Mouse (Mus musculus) adrenal gland, postnatal 10 days (tissue): ENCODE measurements around the gene Bcat2. TPM values are rescaled to one million over a fixed set of nuclear protein-coding genes. Genes with fewer than 3 reads are reported as not detected.
A peak's percentile ranks its signal among the peaks of the same experiment; 100 is the strongest.
"Not testable (repeated sequence)": the region's sequence is repeated elsewhere in the genome, so short reads cannot be mapped to it uniquely, and the experiment has no call there.

Source experiments
- DNase-seq: peaks from one replicate; pipeline ENCODE4 v3.0.0; 2021; ENCODE audit warnings: mixed read lengths
- long read RNA-seq, 2 experiments: library from polyadenylated mRNA; stranded (forward); transcript quantifications; one replicate each; pipeline ENCODE4 v2.0.0; 2021
- total RNA-seq, 2 experiments: library from RNA; stranded (reverse); gene quantifications; 2 replicates each; pipeline ENCODE4 v1.2.3; 2021

The Bcat2 gene
- total RNA-seq: 100 to 1,000 TPM; 114 to 118 TPM
- long read RNA-seq, experiment 1, transcript Bcat2-201 (11 exons, 1,772 nt): major isoform, 99 of 122 reads
- long read RNA-seq, experiment 1, partial matches to known transcripts: 14 of 122 reads
- long read RNA-seq, experiment 1, other reads (novel, unspliced or antisense): 9 of 122 reads
- long read RNA-seq, experiment 2, transcript Bcat2-201 (11 exons, 1,772 nt): major isoform, 41 of 57 reads
- long read RNA-seq, experiment 2, partial matches to known transcripts: 12 of 57 reads
- long read RNA-seq, experiment 2, other reads (novel, unspliced or antisense): 3 of 57 reads

DNA sequence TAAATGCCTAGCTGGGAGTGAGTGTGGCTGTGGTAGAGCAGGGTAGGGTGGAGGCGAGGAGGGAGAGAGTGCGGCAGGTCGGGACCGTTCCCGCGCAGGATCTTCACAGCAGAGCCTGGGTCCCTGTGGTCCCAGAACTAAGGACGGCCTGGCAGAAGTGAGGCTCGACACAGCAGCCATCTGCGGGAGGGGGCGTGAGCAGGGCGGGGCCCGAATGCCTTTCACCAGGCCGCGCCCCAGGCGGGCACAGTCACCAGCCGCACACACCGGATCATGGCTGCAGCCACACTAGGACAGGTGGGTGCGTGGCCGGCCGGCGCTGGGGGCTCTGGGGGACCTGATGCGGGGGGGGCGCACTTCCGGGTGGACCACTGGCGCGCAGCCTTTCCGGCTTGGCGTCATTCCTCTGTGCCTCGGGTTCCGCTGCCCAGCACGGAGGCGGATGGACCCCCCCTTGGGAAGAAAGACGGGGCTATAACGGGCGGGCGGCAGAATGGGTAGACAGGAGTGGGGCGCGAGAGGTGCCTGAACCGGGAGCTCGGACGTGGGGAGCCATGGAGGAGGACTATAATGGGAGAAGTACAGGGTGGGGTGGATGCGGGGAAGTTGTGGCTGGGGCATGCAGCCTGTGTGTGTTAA is at the start of gene Bcat2:
TSS of gene Bcat2 (plus strand) at position 51 of the 639 bp plus-strand sequence.
- peak; percentile 87 for DNase-seq

DNA sequence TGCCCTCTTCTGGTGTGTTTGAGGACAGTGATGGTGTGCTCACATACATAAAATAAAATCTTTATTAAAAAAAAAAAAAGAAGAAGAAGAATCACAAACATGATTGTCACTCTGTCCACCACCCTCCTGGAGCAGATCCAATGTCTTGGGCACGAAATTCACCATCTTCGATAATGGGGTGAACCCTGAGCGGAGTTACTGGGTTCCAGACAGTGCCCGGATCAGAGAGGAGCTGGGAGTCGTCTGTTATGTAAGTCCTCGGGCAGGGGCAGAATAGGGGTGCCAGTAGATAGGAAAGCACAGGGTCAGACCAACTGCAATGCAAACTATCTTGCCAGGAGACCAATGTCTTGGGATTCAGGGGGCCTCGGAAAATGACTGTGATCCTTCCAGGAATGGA is 49.3 kb upstream of the Bcat2 start:
- DNase-seq: no peak

DNA sequence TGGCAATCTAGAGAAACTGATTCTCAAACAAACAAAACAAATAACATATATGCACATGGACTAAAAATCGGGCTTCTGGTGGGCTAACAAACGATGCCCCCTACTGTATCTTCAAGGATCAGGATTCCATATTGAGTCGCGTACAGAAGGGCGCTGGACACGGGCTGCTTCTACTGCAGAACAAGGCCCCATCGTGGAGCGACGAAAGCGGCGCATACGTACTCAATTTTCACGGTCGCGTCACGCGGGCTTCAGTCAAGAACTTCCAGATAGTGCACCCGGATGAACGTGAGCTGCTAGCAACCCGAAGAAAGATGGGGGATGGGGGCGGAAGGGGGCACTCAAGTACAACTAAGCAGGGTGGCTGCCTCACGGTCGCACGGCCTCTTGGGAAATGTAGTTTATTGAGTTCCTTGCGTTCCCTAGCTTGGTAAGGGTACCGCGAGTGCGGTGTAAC is 48.2 kb upstream of the Bcat2 start:
- peak; percentile 88 for DNase-seq

DNA sequence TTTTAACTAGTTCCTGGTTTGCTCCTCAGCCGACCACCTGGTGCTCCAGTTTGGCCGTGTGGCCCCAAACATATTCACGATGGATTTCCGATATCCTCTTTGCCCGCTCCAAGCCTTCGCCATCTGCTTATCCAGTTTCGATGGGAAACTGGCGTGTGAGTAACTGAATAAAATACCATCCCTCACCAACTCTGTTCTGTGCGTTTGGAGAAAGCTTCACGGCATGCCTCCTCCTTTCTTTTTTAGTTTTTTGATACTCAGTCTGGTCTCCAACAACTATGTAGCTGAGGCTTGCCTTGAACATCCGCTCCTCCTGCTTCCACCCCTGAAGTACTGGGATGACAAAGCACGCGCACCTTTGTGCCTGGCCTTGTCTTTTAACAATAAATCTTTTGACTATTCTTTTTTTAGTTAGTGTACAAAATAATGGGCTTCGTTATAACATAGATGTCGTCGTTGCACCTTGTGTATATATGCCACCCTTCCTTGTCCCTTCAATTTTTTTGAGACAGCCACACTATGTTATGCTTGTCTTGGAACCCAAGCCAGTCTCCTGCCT is 47.7 kb upstream of the Bcat2 start:
- DNase-seq: no peak

DNA sequence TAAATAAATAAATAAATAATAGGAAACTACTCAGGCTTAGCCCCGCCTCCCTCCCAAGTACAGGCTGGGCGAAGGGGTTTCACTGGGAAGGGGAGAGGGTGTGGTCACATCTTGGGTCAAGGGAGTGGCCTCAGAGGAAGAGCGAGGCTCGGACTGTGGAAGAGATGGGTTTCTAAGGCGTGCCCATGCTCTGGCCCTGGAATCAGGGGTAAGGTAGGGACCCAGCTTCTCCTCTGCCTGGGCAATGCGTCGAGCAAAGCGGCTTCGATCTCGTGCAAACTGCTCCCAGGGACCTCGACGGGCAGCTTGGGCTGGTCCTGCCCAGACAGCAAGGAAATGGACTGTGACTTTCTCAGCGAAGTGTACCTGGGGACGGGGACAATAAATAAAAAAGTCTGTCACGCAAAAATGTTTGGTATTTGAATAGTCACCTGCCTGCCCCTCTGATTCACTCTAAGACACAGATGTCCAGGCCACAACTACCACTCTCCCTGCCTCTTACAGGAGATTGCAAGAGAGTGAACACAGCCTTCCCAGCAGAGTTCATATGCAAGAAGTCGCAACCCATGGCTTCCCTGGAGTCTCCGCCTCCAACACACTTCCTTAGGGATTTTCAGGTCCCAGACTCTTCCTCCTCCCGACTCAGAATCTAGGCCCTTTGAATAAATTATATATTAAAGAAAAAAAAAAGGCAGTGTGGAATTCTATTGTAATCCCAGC is 46.8 kb upstream of the Bcat2 start:
- no peak for DNase-seq

DNA sequence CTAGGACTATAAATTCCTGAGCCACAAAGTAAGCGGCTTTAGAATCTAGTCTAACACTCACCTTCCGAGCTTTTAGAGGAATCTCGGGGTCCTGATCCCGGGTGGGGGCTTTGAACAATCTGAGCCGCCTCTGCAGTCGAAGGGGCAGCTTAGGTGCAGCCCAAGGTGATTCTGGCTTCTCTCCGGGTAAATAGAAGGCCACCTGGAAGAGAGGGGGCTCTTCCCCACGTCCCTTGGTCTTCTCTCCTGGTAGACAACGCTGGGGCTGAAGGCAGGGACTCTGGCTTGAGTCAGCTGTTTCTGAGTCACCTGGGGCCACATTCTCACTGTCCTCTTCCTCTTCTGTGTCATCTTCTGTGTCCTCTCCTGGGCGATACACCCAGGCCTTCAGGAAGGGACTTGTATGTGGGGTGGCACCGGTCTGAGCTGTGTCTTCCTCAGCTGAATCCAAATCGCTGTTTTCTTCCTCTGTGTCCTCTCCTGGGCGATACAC is 46.2 kb upstream of the Bcat2 start:
- no peak for DNase-seq

DNA sequence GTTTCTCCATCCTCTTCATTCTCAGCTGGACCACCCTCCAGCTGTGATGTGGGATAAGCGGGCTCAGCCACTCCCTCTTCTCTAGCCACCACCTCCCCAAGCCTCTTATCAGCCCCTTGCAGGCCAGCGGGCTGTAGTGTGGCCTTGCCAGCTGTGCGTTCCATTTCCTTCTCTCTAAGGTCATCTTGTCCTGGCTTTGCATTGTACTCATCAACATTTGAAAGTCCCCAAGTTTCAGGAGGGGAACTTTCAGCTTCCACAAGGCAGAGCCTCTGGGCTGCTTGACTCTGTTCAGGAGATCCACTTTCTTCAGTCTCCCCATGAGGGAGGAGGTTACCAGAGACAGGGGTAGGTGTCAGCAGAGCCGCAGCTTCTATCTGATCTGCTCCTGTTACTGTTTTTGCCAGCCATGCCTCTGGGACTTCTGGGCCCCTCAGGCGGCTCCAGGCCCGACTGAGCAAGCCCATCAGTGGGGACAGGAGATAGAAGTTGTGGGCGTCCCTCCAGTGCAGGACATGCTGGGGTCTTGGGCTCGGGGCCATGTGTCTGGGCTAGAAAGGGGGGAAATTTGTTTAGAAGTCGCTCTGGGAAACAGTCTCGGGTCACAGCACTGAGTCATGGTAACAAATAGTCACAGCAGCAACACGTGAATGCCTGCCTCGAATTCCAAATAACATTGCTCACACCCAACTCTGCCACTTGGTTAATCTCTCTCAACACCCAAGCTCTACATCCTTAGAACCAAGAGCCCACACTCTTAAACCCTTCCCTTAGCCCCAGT is 44.9 kb upstream of the Bcat2 start:
- peak; percentile 38 for DNase-seq

DNA sequence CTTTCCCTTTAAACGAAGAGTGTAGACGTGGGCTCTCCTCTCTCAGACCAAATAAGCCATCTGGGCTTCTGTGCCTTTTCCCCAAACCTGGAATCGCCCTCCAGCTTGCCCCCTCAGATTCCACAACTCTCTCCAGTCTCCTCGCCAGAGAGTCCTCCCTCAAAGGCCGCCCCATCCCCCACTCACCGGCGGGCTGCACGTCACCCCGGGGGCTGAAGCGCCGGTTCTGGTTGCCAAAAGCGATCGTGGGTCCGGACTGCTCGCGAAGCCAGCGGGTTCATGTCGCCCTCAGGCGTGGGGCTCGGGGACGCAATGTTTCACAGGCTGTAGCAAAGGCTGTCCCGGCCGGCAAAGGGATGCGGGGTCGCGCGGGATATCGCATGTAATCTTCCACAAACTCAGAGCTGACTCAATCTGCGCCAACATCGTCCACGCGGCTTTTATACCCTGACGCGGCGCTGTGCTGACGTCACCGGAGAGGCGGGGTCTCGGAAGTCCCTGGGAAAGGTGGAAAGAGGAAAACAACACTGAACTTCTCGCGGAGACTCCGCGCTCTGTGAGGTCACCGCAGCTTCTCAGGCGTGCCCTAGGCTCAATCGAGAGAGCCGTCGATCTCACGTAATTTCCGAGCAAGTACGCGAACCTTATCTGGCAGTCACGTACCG is 44.0 kb upstream of the Bcat2 start, which contains the start of the genes Ppp1r15a and Plekha4:
TSS of gene Ppp1r15a (minus strand) at position 460 of the 665 bp plus-strand sequence.
TSS of gene Plekha4 (plus strand) at position 522 of the 665 bp plus-strand sequence.
- peak; percentile 97 for DNase-seq

DNA sequence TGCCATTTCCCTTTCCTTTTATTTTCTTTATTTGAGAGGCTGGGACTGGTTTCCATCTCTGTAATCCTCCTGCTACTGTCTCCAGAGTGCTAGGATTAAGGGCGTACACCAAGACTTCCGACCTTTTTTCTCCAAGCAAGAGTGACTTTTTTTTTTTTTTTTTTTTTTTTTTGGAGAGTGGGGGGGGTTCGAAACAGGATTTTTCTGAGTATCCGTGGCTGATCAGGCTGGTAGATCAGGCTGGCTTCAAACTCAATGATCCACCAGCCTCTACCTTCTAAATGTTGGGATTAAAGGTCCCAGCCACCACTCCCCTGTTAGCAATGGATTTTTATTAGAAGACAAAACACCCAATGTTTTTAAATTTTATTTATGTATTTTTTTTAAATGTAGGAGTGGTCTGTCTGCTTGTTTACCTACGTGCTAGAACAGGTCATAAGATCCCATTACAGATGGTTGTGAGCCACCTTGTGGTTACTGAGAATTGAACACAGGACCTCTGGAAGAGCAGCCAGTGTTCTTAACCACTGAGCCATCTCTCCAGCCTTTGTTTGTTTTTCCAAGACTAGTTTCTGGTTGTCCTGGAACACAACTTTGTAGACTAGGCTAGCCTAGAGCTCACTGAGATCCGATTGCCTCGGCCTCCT is 43.4 kb upstream of the Bcat2 start:
- no peak for DNase-seq

DNA sequence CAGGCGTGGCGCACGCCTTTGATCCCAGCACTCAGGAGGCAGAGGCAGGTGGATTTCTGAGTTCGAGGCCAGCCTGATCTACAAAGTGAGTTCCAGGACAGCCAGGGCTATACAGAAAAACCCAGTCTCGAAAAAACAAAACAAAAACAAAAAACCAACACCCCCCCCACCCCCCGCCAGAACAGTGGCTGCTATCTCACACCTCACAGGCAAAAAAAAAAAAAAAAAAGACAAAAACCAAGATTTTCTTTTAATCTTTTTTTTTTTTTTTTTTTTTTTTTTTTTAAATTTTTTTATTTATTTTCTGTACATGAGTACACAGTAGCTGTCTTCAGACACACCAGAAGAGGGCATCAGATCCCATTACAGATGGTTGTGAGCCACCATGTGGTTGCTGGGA is 42.8 kb upstream of the Bcat2 start:
- DNase-seq: not testable (repeated sequence)

DNA sequence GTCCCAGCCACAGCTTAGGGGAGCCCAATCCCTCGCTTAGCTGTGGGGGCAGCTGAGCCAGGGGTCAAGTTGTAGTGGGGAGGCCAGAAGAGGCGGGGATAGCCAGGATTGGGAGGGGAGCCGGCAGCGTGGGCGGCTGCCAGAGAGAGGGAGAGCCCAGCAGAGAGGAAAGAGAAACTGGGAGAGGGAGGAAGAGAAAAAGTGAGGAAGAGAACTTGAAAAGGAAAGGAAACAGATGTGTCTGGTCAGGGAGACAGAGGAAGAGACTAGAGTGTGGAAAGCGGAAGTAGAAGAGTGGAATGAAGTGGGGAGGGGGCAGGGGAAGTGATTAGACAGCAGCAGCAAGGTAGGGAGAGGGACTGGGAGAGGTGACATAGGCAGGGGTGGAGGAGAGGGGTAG is 40.5 kb upstream of the Bcat2 start:
- no peak for DNase-seq

DNA sequence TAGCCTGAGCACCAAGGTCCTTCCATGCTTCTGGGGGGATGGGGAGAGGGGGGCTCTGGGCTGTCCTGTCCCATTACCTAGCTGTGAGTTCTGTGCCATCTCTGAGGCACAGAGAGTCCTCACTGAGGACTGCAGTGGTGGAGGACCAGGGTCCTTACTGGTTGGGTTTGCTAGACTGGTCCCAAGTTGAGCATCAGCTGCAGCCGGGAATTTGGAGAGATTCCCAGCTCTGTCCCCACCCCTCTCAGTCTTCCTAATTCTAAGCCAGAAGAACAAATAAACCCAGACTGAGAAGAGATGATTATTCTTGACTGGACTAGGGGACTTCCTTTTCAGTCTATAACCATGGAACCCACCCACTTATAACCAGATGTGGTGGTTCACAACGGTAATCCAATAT is 39.3 kb upstream of the Bcat2 start:
- no peak for DNase-seq

DNA sequence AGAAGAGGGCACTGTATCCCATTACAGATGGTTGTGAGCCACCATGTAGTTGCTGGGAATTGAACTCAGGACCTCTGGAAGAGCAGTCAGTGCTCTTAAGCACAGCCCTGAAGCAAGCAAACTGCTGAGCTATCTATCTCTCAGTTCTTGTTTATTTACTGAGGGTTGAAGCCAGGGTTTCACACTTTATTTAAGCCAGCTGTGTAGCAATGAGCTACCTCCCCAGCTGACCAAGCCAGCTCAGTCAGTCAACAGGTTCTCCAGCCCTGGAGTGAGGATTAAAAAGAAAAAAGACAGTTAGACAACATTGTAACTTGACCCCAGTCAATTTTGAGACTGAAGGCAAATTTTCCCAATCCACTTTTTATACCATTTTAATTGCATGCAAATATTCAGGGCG is 34.3 kb upstream of the Bcat2 start:
- no peak for DNase-seq

DNA sequence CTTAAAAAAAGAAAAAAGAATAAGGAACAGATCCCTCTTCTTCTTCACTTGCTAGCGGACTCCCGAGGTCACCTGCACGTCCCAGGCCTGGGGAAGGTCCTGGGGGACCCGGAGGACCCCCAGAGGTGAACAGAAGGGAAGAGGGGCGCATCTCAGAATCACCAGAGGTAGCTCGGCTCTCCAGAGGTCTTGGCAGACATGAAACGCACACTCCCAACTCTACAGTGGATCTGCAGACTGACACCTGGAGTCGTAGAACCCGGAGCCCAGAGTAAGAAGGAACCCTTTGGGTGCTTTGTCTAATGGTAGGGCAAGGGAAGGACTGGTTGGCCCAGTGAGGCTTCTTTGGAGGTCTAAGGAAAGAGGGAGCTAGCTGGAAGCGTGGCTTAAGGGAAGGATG is 32.4 kb upstream of the Bcat2 start:
- no peak for DNase-seq

DNA sequence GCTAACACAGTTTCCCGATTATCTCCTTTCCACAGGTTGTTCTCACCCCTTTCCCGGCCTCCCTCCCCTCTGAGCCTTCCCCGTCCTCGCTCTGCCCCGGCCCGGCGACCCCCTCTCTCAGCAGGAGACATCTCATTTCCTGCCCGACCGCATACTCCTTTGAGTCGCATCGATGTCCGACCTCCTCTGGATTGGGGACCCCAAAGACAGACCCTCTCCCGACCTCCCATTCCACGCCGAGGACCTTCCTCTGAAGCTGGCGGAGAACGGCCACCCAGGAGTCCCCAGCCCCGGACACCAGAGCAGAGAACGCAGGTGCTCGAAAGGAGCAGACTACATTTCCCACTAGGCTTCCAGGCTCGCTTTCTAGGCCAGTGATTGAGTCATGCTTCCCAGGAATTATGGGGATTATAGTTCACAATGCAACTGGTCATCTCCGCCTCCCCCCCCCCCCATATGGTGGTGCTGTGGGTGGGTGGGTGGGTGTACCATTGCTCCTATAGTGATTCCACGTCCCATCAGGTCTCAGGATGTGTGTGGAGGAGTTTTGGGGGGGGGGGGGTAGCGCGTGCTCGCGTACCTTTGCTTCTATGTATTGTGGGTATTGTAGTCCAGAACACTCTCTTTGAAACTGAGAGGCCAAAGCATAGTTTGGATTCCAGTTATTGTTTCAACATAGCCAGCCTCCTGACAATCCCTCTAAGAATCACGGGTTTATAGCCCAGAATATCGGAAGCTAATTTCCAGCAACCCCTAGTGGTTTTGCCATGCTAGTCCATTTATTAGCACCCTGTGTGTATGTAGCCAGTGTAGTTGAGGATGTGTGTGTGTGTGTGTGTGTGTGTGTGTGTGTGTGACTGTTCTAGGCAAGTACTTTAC is 31.6 kb upstream of the Bcat2 start:
- peak; percentile 65 for DNase-seq

DNA sequence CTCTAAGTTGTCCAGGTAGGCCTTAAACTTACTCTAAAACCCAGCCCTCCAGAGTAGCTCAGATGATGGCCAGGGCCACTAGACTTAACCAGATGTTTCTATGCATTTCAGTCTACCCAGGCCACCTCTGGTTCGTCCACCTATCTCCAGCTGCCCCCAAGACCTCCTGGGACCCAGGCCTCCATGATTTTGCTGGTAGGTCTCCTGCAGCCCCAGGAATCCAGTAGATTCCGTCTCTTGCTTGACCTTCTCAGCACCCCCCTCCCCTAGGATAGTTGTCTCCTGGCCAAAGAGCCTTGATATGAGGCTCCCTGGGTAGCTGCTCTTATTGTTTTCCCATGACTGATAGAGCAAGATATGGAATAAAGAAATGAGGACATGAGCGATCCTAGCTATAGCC is 30.9 kb upstream of the Bcat2 start:
- no peak for DNase-seq

DNA sequence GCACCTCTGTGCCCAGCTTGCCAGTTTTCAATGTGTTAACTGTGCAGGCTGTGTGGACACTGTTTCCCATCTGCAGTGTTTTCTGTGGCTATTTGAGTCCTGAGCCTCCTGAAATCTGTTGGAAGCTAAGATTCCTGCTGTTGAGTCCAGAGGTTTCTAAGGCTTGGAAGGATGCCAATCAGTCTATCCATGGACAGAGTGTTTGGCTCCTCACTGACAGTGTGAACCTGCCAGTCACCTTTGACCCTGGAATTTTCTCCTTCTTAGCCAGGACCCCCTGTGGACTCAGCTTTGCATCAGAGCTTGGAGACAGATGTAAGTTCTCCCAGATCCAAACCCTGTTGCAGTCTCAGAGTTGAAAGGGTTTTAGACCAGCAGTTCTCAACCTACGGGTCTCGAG is 29.7 kb upstream of the Bcat2 start:
- no peak for DNase-seq

DNA sequence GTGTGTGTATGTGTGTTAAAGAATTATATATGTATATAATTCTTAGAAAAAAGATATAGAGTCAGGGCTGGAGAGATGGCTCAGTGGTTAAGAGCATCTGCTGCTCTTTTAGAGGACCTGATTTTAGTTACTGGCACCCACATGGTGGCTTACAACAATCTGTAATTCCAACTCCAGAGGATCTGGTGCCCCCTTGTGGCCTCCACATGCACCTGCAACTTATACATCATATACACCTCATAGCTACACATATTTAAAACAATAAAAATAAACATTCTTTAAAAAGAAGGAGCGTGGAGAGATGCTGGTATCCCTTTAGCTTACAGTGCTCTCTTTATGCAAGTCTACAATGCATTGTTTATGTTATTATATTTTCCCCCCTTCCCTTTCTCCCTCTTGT is 25.4 kb upstream of the Bcat2 start:
- DNase-seq: no peak

DNA sequence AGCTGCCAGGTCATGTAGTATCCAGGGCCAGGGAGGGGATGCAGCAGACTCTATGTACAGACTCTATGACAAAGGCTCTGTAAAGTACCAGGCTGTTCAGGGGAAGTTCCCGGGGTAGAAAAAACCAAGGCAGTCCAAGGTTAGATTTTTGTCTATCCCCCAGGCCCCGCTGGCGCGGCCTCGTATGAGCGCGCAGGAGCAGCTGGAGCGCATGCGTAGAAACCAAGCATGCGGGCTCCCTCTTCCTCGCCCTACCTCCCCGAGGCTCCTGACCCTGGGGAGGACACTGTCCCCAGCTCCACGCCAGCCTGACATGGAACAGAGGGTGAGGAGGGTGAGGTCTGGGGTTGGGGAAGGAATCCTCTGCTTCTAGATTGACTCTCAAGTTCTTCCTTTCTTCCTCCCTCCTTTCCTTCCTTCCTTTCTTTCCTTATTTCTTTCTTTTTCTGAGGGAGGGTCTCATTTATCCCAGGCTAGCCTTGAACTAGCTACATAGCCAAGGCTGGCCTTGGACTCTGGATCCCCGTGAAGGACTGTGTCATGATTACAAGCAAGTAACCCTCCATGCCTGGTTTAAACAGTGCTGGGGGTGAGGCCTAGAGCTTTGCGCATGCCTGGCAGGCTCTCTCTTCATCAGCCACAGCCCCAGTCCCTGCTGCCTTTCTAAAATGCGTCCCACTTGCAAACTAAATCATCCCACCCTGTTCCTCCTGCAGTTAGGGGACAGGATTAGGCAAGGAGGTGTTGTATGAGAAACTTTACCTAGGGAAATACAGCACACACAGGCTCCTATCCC is 20.1 kb upstream of the Bcat2 start:
- no peak for DNase-seq
